Mouse (Mus musculus) cerebellum, adult 9-11 months (tissue): Measurements from ENCODE around the gene Knl1.
"Not testable (repeated sequence)": the region's sequence is repeated elsewhere in the genome, so short reads cannot be mapped to it uniquely, and the experiment has no call there.

ENCODE experiments used
- DNase-seq: peaks from one replicate; pipeline ENCODE4 v3.0.0; 2022

The Knl1 gene

DNA sequence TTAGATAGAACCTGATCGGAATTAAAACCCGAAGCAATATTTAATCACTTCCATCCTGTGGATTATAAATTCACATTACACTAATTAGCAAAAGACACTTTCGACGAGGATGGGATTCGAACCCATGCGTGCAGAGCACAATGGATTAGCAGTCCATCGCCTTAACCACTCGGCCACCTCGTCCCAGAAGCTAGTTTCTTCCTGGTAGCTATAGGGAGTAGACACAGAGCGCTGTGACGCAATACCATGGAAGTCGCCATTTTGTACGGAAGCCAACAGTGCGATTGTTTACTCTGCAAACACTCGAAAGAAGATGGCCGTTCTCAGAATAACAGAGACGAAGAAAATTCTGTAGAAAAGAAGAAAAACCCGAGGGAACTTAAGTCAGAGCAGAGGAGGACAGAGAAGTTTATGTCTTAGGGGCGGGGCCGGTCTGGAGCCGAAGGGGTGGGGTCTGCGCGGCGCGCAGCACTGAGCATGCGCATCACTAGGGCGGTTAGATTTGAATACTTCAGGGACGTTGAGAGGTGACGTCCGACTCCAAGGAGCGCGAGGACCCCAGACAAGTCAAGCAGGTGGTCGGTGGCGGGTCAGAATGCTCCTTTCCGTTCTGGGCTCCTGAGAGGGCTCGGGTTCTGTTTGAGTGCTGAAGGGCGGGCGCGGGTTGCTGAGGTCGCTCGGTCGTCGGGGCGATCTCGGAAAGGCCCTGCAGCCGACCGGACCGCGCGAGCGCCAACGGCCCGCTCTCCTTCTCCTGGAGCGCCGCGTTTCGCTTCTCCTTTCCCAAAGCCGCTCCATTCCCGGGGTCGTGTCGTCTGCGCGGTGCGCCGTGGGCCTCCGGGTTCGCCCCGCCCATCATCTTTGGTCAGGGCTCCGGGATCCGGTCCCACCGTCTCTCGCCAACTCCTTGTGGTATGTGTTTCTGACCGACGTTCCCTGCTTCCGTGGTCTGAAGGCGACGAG, at the start of gene Knl1:
Knl1 (plus strand) TSS at position 471 of the 963 bp plus-strand sequence.
- peak; percentile 93 for DNase-seq

DNA sequence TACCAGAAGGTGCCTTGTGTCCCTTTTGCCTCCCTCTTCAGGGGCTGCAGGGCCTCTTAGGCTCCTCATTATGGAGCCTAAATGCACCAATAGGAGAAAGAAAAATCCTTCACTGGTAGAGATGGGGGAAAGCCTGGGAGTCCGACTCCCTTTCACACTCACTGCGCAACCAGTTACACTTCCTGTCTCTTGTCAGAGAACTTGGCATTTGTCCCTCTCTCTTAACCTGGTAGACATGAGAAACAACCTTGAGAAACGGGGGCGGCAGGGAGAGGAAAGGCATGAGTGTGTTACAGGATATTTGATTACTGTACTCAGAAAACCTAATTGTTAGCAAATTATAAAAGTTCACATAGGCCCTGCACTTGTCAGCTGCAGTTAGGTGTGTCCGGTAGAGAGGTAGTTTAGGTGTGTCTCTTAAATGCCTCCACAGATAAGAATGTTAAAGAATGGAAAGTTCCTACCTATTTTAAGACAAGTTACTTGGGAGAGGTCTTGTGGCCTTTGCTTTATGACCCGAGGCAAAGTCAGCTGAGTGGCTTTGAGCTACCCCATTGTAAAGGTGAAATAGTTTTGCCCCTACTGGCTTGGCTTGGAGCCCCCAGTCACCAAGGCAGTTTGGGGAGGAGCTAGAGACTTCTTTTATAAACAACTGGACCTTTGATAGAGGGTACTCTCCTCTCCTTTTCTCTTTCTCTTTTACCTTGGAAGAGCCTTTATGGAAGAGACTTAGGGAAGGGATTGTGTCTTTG, 48.6 kb upstream of the Knl1 start:
- DNase-seq = no peak

DNA sequence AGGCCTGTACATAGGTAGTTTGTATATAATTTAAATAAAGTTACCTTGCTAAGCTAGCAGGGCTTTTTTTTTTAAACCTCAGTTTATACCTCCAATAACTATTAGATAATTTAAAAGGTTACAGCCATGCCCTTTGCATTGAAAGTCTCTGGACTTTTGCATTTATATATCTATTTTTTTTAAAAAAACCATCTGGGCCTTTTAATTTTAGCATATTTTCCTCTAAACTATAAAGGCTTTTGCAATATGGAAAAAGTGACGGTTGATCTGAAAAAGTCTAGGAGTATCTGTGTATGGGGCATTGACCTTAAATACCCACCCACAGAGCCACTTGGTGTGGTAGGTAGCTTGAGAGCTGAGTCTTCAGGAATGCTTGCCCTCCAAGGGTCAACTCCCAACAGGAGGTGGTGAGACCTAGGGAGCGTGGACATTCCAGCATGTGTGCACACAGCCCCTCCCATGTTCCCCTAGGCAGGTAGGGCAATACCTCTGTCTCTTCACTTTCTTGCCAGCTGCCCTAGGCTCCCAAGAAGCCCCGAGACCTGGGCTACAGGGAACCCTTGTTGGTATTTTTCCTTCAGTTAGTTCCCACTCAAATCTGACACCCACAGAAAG, 47.8 kb upstream of the Knl1 start:
- no peak for DNase-seq

DNA sequence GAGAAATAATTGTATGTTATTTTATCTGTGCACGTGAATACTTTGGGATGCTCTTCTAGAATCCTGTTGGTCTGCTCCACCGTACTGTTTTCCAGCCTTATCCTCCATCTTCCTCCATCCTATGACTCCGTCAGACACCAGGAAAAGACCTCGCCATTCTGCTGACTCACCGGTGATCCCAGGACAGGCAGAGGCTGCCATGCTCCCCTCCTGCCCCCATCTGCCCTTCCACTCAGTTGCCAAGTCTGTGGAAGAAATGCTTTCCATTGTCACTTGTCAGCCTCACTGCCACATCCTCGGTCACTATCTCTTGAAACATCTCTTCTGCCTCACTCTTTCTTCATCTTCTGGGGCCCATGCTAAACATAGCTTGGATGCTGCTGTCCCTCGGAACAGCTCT, 40.0 kb upstream of the Knl1 start:
- DNase-seq = peak; percentile 41

DNA sequence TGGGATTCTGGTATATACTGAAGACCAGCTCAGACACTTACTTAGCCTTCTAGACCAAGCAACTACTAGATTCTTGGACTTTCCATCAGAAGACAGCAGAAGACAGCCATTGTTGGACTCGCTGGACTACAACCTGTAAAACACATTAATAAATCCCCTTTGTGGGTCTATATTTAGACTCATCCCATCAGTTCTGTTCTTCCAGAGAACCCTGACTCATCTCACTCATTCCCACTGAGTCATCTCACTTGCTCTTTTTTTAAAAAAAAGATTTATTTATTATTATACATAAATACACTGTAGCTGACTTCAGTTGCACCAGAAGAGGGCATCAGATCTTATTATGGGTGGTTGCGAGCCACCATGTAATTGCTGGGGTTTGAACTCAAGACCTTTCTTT, 37.5 kb upstream of the Knl1 start:
- DNase-seq = no peak

DNA sequence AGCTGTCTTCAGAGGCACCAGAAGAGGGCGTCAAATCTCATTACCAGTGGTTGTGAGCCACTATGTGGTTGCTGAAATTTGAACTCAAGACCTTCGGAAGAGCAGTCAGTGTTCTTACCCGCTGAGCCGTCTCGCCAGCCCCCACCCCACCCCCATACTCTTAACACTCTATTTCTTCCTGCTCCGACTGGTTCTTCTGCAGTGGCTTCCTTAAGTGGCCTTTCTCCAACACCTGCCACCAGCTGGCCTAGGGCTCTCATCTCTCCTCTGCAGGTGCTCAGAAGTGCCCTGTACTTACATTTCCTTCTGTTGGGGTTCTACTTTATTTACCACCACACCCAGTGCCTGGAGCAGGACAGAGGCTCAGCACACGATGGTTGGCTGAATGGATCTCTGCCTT, 31.9 kb upstream of the Knl1 start:
- no peak for DNase-seq

DNA sequence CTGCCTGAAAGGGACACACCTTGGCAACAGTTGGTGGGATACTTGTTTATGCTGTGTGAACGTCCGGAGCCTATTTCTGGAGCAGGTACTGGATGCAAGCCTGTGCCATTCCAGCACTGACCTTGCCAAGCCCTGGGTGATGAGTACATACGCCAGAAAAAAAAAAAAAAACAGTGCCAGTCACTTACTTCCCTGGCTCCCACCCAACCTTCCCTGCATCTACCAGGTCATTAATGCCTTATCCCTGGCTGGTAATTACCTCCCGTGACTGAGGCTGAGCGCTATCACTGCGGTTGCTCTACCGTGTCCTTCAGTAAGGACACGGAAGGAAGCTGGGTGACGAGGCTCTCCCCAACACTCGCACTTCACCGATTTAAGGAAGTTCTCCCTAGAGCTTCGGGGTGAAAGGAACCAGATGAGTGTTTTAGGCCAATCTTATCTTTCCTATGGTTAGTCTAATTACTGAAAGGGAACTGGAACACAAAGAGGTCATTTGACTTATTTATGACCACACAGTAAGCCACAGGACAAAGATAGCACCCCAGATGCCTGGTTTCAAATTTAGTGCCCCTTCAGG, 31.2 kb upstream of the Knl1 start:
- peak; percentile 74 for DNase-seq

DNA sequence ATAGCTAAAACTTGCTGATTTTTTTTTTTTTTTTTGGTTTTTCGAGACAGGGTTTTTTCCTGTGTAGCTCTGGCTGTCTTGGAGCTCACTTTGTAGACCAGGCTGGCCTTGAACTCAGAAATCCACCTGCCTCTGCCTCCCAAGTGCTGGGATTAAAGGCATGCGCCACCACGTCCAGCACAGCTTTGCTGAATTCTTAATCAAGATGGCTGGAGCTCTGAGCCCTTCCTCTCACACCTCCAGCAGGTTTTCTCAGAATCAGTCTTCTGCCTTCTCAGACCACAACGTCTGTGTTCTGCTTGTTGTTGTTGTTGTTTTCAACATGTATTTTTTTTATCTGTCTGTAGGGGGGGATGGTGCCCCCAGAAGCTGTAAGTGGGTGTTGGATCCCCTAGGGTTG, 30.6 kb upstream of the Knl1 start:
- DNase-seq = not testable (repeated sequence)

DNA sequence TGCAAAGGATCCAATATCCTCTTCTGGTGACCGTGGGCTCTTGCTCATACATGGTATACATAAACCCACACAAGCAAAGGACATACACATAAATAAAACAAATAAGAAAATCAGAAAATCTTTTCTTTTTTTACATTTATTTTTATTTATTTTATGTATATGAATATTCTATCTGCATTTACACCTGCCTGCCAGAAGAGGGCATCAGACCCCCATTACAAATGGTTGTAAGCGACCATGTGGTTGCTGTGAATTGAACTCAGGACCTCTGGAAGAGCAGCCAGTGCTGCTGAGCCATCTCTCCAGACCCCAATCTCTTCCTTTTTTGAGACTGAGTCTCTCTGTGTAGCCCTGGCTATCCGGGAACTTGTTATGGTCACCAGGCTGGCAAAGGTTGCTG, 29.3 kb upstream of the Knl1 start:
- DNase-seq = no peak

DNA sequence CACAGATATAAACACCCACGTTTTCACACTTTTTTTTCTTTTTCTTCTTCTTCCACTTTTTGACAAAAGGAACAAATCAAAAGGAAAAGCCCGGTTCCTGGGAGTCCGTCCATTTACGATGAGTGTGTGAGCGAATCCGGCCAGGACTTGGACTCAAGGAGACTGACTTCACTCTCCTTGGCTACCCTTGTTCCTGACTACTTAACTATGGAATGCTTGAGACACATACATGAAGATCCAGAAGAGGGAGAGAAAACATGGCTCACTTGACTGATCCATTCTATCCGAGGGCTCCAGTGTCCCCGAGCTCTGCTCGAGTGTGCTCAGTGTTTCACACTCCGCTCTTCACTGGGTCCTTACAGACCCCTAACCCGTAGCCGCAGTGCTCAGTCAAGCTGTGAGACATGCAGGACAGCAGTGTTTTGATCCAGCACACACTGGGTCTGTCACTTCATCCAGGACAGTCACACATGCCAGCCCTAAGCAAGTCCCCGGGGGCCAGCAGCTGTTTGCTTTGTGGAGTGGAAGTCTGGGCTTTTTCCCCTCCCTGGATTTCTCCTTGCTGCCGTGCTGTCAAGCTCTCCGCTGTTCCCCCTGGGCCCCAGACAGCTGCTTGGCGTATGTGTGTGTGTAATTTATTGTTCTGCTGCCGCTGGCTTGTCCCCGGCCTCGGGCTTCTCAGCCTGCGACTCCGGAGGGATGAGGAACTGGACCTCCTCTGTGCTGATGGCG, 28.4 kb upstream of the Knl1 start:
- no peak for DNase-seq

DNA sequence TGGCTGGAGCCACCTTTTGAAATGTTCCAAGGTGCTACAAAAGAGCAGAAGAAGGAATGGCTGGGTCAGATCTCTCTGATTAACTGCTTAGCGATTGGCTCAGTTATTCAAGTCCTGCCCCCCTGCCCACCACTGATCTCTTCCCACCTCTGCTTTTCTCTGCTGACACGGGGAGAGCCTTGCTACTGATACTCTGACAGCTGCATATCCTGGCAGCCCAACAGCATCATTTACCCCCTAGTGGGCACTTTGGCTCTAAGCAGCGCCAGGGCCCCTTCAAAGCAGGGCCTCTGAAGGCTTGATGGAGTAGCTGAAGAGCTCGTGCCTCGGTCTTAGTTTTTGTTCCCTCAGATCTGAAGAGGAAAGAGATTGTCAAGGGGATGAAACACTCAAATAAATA, 27.8 kb upstream of the Knl1 start:
- DNase-seq = no peak

DNA sequence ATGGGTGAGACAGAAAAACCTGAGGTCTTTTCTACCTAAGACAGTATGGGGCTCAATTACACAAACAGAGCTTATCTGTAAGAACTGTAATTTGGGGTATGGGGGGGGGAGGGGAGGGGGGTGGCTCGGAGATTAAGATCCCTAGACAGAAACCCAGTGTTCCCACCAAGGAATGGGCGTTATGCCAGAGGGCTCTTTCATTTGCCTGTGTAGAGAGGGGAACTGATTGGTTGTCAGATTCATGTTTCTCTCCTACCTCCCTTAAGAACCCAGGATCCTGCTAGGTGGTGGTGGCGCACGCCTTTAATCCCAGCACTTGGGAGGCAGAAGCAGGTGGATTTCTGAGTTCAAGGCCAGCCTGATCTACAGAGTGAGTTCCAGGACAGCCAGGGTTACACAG, 27.4 kb upstream of the Knl1 start:
- no peak for DNase-seq

DNA sequence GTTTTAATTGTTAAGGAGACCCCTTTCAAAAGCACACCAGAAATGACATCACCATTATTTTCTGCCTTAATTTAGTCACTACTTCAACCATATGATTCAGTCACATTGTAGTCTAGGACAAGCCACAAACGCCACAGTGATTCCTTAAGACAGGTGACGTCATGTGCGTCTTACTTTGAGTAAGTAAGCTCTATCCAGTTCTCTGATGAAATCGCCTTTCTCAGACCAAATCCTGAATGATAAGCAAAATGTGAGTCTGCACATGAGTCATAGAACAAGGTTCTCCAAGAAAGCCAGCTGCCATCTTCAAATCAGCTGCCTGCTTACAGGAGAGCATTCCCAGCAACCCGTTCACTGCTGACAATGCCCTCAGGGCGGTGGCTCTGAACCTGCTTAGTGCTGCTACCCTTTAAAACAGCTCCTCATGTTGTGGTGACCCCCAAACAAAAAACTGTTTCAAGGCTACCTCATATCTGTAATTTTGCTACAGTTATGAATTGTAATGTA, 23.7 kb upstream of the Knl1 start:
- DNase-seq = no peak

DNA sequence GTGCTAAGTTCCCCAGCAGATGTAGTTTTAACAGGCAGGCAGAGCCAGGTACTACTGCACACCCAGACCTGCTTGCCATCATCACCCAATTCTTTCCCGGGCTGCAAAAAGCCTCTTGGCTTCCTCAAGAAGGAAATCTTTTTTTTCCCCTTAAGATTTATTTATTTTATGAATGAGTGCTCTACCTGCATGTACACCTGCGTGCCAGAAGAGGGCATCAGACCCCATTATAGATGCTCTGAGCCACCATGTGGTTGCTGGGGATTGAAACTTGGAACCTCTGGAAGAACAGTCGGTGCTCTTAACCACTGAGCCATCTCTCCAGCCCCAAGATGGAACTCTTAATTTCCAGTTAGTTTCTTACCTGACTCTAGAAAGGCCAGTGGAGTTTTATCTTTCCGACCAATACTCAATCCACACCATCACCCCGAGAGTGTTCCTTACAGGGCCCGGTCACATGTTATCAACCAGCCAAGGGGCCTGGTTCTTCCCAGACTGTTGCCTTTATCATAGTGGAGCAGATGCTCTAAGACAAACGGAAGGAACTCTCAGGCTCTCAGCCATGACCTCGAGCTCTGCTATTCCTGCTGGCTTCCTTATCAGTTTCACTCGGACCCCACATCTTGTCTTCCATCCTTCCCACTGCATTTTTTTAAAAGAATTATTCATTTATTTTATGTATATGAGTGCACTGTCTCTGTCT, 22.2 kb upstream of the Knl1 start:
- no peak for DNase-seq

DNA sequence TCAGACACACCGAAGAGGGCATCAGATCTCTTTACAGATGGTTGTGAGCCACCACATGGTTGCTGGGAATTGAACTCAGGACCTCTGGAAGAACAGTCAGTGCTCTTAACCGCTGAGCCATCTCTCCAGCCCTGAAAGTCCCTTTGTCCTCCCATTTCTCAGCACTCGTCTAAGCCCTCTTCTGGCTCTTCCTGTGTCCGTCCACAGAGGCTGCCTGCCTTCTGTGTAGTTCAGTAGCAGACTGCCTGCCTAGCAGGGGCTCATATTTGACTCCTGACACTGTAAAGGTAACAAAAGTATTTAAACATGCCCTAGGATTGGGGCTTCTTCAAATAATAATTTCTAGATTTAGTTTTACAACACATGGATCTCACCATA, 21.7 kb upstream of the Knl1 start:
- no peak for DNase-seq

DNA sequence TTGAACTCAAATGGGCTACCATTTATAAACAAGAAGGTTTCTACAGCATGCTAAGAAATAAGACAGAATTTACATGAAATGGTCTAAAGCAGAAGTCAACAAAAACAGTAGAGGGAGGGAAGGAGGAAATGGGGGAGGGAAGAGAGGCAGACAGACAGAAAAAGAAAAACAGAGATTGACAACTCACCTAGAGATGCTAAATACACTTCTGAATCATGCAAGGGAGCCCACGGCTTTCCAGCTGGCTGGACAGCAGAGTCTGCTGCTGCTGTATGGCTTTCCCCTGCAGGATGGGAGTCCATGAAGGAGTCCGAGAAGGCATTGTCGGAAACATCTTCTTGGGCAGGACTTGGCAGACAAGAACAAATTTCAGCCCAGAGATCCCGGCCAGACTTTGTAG, 20.0 kb upstream of the Knl1 start:
- DNase-seq = no peak

DNA sequence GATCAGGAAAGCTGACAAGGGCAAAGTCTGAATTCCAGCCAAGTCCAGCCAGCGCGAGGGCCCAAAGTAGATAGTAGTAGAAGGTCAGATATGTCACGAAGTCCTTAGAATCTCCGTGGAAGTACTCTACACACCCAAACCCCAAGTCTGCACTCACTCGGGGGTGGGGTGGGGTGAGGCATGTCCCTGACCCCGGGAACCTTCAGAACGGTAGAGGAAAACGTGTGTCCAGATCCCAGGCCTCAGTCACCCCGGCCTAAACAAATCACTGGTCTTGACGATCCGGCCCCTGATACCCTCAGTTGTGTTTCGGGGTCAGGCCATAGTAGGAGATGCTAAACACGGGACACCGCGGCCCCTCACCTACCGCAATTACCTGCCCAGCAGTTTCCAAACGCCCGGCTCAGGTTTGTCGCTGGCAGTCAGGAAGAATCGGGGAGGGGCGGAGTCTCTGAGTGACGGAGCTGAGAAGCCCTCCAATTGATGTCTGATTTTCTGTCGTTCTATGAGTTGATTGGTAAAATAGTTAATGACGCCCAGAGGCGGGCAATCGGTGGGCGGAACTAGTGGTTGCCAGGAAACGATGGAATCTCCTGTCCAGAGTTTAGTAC, 17.9 kb upstream of the Knl1 start, which contains the start of gene Ccdc32:
Ccdc32 (minus strand) TSS at position 453 of the 611 bp plus-strand sequence.
- peak; percentile 95 for DNase-seq

DNA sequence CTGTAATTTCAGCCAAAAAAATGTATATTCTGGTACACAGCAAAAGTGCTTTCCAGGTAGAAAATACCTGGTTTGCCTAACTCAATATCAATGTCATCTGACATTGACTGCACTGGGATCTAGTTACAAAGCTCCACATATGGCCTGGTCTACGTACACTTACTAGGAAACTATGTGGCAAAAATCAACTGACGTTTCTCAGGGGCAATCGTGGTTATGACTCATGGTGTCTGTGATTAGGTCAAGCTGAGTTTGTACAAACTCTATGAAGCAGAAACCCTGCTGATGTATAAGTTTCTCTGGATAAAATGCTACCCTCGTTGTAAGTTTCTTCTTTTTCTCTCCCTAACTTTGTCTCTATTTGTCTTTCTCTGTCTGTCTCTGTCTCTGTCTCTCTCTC, 14.7 kb upstream of the Knl1 start:
- no peak for DNase-seq

DNA sequence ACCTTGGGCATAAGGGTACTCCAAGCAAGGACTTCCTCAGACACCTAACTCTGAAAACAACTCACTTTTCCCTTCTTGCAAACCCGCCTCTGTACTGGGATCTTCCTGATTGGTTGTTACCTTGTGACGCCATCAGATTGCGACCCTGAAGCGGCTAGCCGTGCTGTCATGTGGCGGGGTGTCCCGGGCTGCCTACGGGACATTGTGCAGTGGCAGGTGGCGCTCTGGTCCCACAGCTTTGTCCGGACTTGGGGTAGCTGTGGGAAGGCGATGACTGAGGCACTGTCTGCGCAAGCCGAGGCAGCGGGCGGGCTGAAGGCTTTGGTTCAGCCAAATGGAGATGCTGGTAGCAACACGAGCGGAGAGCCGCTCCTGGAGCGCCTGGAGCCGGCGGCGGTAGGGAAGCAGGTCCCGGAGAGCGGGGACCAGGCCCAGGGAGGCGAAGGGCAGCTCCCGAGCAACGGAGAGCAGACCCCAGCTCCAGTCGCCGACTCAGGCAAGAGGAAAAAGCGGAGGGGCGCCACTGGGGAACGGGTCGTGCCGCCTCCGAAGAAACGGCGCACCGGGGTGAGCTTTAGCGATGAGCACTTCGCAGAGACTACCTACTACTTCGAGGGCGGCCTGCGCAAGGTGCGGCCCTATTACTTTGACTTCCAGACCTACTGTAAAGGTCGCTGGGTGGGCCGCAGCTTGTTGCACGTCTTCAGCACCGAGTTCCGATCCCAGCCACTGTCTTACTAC, 12.1 kb upstream of the Knl1 start, which contains the start of gene Rpusd2:
Rpusd2 (plus strand) TSS at position 135 of the 741 bp plus-strand sequence.
- peak; percentile 93 for DNase-seq

DNA sequence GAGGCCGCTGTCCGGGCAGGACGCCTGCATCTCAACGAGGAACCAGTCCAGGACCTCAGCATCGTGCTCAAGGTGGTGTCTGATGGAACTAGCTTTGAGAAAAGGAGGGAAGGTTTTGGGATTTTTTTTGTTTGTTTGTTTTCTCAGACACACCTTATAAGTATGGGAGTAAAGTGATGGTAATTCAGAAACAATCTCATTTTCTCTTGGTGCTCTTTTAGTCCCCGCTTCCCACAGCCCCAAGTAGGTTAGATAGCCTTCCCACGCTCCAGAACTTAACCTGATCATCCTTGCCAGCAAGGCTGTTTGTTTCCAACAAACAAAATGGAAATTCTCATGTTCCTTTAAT, 11.5 kb upstream of the Knl1 start:
- DNase-seq = no peak
